Mouse (Mus musculus) CH12.LX (cell line): ENCODE results near the gene Atg4d. TPM values are rescaled to one million over a fixed set of nuclear protein-coding genes. Genes with fewer than 3 reads are reported as not detected.

ENCODE experiments used
- DNase-seq: peaks from one replicate; pipeline ENCODE4 v3.0.0-alpha.2; 2013; ENCODE audit errors: extremely low read depth
- H3K27ac ChIP-seq: 2 replicates; pipeline ENCODE4 v1.5.1; 2012; ENCODE audit warnings: low read depth, mild to moderate bottlenecking, control low read depth, moderate library complexity; ENCODE audit not compliant: insufficient read depth
- H3K27me3 ChIP-seq: replicated peaks from 2 replicates; pipeline ENCODE3; 2012; ENCODE audit warnings: inconsistent platforms
- H3K36me3 ChIP-seq, 2 experiments: replicated peaks in 1 of 2; 2 replicates each; pipeline versions ENCODE3 to v1.6.1; 2012; ENCODE audit warnings: inconsistent platforms in 1 of 2, low read length in 1 of 2, mild to moderate bottlenecking in 1 of 2, mixed read lengths in 1 of 2, moderate library complexity in 1 of 2; ENCODE audit not compliant: control insufficient read depth in 1 of 2, insufficient read depth in 1 of 2
- H3K4me1 ChIP-seq, 2 experiments: 2 replicates each; pipeline ENCODE4 v1.6.1; 2012; ENCODE audit warnings: inconsistent platforms in 1 of 2, moderate library complexity in 1 of 2; ENCODE audit not compliant: insufficient read depth in 2 of 2, control insufficient read depth in 1 of 2
- H3K4me2 ChIP-seq: 2 replicates; pipeline ENCODE4 v1.6.1; 2012; ENCODE audit warnings: low read depth, mild to moderate bottlenecking, control low read depth; ENCODE audit not compliant: poor library complexity, insufficient read depth, severe bottlenecking
- H3K4me3 ChIP-seq, 3 experiments: fragments of 150-350 bp in 1 of 3; sonication (generic) in 1 of 3; replicated peaks in 1 of 3; 2 replicates each; pipeline versions ENCODE3 to v1.5.1; 2011 to 2012; ENCODE audit warnings: low read depth in 2 of 3, low read length in 2 of 3, mild to moderate bottlenecking in 2 of 3, moderate library complexity in 2 of 3, control low read depth in 1 of 3, improper control_type of control experiment in 1 of 3, inconsistent platforms in 1 of 3, mixed read lengths in 1 of 3; ENCODE audit not compliant: poor library complexity in 1 of 3
- H3K79me2 ChIP-seq: replicated peaks from 2 replicates; pipeline ENCODE4 v1.6.1; 2012; ENCODE audit warnings: mild to moderate bottlenecking, moderate library complexity; ENCODE audit not compliant: control insufficient read depth, poor library complexity, insufficient read depth, severe bottlenecking; ENCODE audit errors: extremely low read depth
- H3K9ac ChIP-seq: 2 replicates; pipeline ENCODE4 v1.6.1; 2012; ENCODE audit warnings: low read depth, mild to moderate bottlenecking, control low read depth, moderate library complexity; ENCODE audit not compliant: insufficient read depth
- H3K9me3 ChIP-seq: replicated peaks from 2 replicates; pipeline ENCODE3; 2012; ENCODE audit warnings: low read length, inconsistent platforms, mixed read lengths
- BHLHE40 ChIP-seq: IDR thresholded peaks from 2 replicates; pipeline ENCODE4 v1.6.1; 2011; ENCODE audit warnings: mild to moderate bottlenecking, low read depth, low read length, improper control_type of control experiment
- CHD2 ChIP-seq: IDR thresholded peaks from 2 replicates; pipeline ENCODE4 v1.6.1; 2011; ENCODE audit warnings: low read length, improper control_type of control experiment
- ELF1 ChIP-seq: IDR thresholded peaks from 2 replicates; pipeline ENCODE4 v1.6.1; 2014; ENCODE audit warnings: low read depth, mild to moderate bottlenecking, inconsistent platforms, low read length, improper control_type of control experiment
- ETS1 ChIP-seq: conservative IDR thresholded peaks from 2 replicates; pipeline ENCODE4 v1.6.1; 2012; ENCODE audit warnings: low read depth, mild to moderate bottlenecking, inconsistent platforms, low read length, improper control_type of control experiment, moderate library complexity
- IRF4 ChIP-seq: IDR thresholded peaks from 2 replicates; pipeline ENCODE4 v1.6.1; 2014; ENCODE audit warnings: low read depth, mild to moderate bottlenecking, inconsistent platforms, low read length, improper control_type of control experiment
- JUN ChIP-seq: IDR thresholded peaks from 2 replicates; pipeline ENCODE4 v1.6.1; 2011; ENCODE audit warnings: low read depth, mild to moderate bottlenecking, low read length, improper control_type of control experiment, moderate library complexity; ENCODE audit not compliant: insufficient read depth
- MAFK ChIP-seq: IDR thresholded peaks from 2 replicates; pipeline ENCODE4 v1.6.1; 2011; ENCODE audit warnings: low read length, improper control_type of control experiment; ENCODE audit not compliant: insufficient replicate concordance
- MAZ ChIP-seq: IDR thresholded peaks from 2 replicates; pipeline ENCODE4 v1.6.1; 2012; ENCODE audit warnings: low read depth, mild to moderate bottlenecking, inconsistent platforms, low read length, improper control_type of control experiment, moderate library complexity
- MEF2A ChIP-seq: IDR thresholded peaks from 2 replicates; pipeline ENCODE4 v1.6.1; 2014; ENCODE audit warnings: low read depth, mild to moderate bottlenecking, inconsistent platforms, low read length, improper control_type of control experiment, borderline replicate concordance
- NRF1 ChIP-seq: IDR thresholded peaks from 2 replicates; pipeline ENCODE4 v1.6.1; 2014; ENCODE audit warnings: low read depth, mild to moderate bottlenecking, inconsistent platforms, low read length, improper control_type of control experiment, moderate library complexity
- PAX5 ChIP-seq: IDR thresholded peaks from 2 replicates; pipeline ENCODE4 v1.6.1; 2012; ENCODE audit warnings: low read length, inconsistent platforms, mixed read lengths
- TCF12 ChIP-seq: IDR thresholded peaks from 2 replicates; pipeline ENCODE4 v1.6.1; 2014; ENCODE audit warnings: low read depth, mild to moderate bottlenecking, inconsistent platforms, low read length, improper control_type of control experiment
- UBTF ChIP-seq: IDR thresholded peaks from 2 replicates; pipeline ENCODE4 v1.6.1; 2012; ENCODE audit warnings: low read depth, mild to moderate bottlenecking, inconsistent platforms, low read length, improper control_type of control experiment, moderate library complexity
- USF2 ChIP-seq: conservative IDR thresholded peaks from 2 replicates; pipeline ENCODE4 v1.6.1; 2011; ENCODE audit warnings: low read depth, low read length, improper control_type of control experiment
- dilution Hi-C: fragments of 300-500 bp; cut with MboI; formaldehyde crosslinking; loops from 2 replicates; pipeline ENCODE4 v1.14.3; 2020; ENCODE audit warnings: low sequenced_read_pairs; ENCODE audit not compliant: extremely low pct_unique_long_range_greater_than_20kb, extremely low pct_ligation_motif_present
- in situ Hi-C: fragments of 300-500 bp; cut with MboI; formaldehyde crosslinking; loops from 3 replicates; pipeline ENCODE4 v1.14.3; 2019; ENCODE audit warnings: low sequenced_read_pairs, low pct_ligation_motif_present, low pct_unique_long_range_greater_than_20kb, mixed read lengths
- polyA plus RNA-seq: library from polyadenylated mRNA; unstranded; fragments of >175 nt; gene quantifications from 2 replicates; pipeline ENCODE4 v1.2.1, GENCODE M21; 2012; ENCODE audit warnings: low read depth; ENCODE audit not compliant: insufficient read length
- total RNA-seq, 2 experiments: library from RNA; depleted of rRNA; stranded (reverse); fragments of 300-350 nt in 1 of 2; fragments of >200 nt in 1 of 2; gene quantifications; 2 replicates each; pipeline ENCODE4 v1.2.3; 2012 to 2014

The Atg4d gene
- total and polyA plus RNA-seq, 3 experiments, result 7.7 to 14.3 (median 10.3) TPM

GRCm38 (mm10) chr9:21288404-21289336 is 23.6 kb downstream of the Atg4d start:
- H3K4me3 ChIP-seq, result peak overlapping the region in 1 of 3 experiments; percentile 78
- dilution Hi-C loops, result no loop called here
- H3K4me1 ChIP-seq, result peaks cover 9 to 49% of the 10 kb centered on the region in 2 experiments
- peak overlapping the region; percentile 18 for H3K4me2 ChIP-seq
- peak; percentile 61 for DNase-seq
- in situ Hi-C loops, result no loop called here
- TF ChIP-seq IRF4, result no peak
- 0 out of 2 replicates have a peak, but pooled peaks have one; percentile 17 for TF ChIP-seq JUN
- 0 out of 2 replicates have a peak, but pooled peaks have one; percentile 2 for TF ChIP-seq BHLHE40
- TF ChIP-seq ETS1, result 0 out of 2 replicates have a peak, but pooled peaks have one; percentile 37
- TF ChIP-seq, all 38 proteins: peak for 3
- Histone ChIP-seq H3K9ac (no peak overlapping the region; the same call in 1 of the 2 replicates), H3K27me3 (peaks cover 4% of the 10 kb centered on the region), H3K27ac (peak overlapping the region; percentile 97), H3K36me3 (peaks cover 18 to 29% of the 10 kb centered on the region in 2 experiments), H3K9me3 (no peaks in the 10 kb centered on the region), H3K79me2 (peaks cover 23% of the 10 kb centered on the region)

- Histone ChIP-seq H3K9ac (no peak overlapping the region), H3K36me3 (peaks cover 14 to 23% of the 10 kb centered on the region in 2 experiments), H3K79me2 (peaks cover 23% of the 10 kb centered on the region), H3K9me3 (no peaks in the 10 kb centered on the region), H3K27me3 (peaks cover 4% of the 10 kb centered on the region), H3K4me3 (peak overlapping the region in 1 of 3 experiments; percentile 16), H3K4me2 (peak overlapping the region; percentile 4; the same call in 1 of the 2 replicates), H3K27ac (no peak overlapping the region), H3K4me1 (peaks cover 9 to 49% of the 10 kb centered on the region in 2 experiments)
- in situ Hi-C loops, result no loop called here
- TF ChIP-seq BHLHE40 (no peak), MEF2A (no peak), PAX5 (no peak), ELF1 (no peak), MAZ (no peak), USF2 (no peak), IRF4 (no peak)
- no peak for DNase-seq
- dilution Hi-C loops, result no loop called here
Observed at GRCm38 (mm10) chr9:21289337-21289671, 24.2 kb downstream of the Atg4d start.

- H3K4me3 ChIP-seq, result peak overlapping the region; percentile 68 to 82 (median 74)
- H3K4me1 ChIP-seq, result peaks cover 9 to 37% of the 10 kb centered on the region in 2 experiments
- H3K36me3 ChIP-seq, result peaks cover 3 to 10% of the 10 kb centered on the region in 2 experiments
- no peaks in the 10 kb centered on the region for H3K9me3 ChIP-seq
- DNase-seq, result peak; percentile 29
- H3K27ac ChIP-seq, result peak overlapping the region; percentile 17
- dilution Hi-C loops (no loop called here), in situ Hi-C loops (no loop called here)
- TF ChIP-seq MAFK (no peak), NRF1 (no peak), UBTF (0 out of 2 replicates have a peak, but pooled peaks have one; percentile 49), ELF1 (no peak), CHD2 (peak; percentile 57; the same call in 1 of the 2 replicates), TCF12 (peak; percentile 12; the same call in 1 of the 2 replicates)
- peak overlapping the region; percentile 4 for H3K4me2 ChIP-seq
- H3K9ac ChIP-seq, result peak overlapping the region; percentile 49
- peaks cover 5% of the 10 kb centered on the region for H3K27me3 ChIP-seq
- peaks cover 23% of the 10 kb centered on the region for H3K79me2 ChIP-seq
Observed at GRCm38 (mm10) chr9:21290589-21290988, 25.5 kb downstream of the Atg4d start.
